Mouse (Mus musculus): Measurements from ENCODE around the gene Olfml2a. TPM values are rescaled to one million over a fixed set of nuclear protein-coding genes. Genes with fewer than 3 reads are reported as not detected.
A peak's percentile ranks its signal among the peaks of the same experiment; 100 is the strongest.

Olfml2a gene
- polyA plus RNA-seq, 1 experiment from 2014 or later, result 2.7 TPM

- no peaks in the 10 kb centered on the region for H3K9me3 ChIP-seq (replicated peaks; ENCODE audit: low read length)
- ATAC-seq (replicated peaks; ENCODE audit: low FRiP score, low read depth) (no peak), DNase-seq (ENCODE audit: low spot score) (no peak)
- H3K36me3 ChIP-seq (ENCODE audit: insufficient read depth, low read length), result no peaks in the 10 kb centered on the region
- H3K9ac ChIP-seq (ENCODE audit: low read depth, low read length), result no peak overlapping the region
- 36% methylated on average over 4 of the region's 4 CpGs for WGBS
- no peak overlapping the region for H3K4me3 ChIP-seq (replicated peaks; ENCODE audit: low read depth, low read length)
- no peak for TF ChIP-seq CTCF (IDR thresholded peaks at IDR 0.05; ENCODE audit: low read depth)
- H3K4me1 ChIP-seq (replicated peaks; ENCODE audit: insufficient read depth, low read length), result 0 out of 2 replicates have a peak, but pooled peaks cover 3% of the 10 kb centered on the region
- no peak overlapping the region for H3K27ac ChIP-seq
- H3K27me3 ChIP-seq (ENCODE audit: insufficient read depth, low read length), result no peaks in the 10 kb centered on the region
- H3K4me2 ChIP-seq (ENCODE audit: low read length), result no peak overlapping the region
Measured at GRCm38 (mm10) chr2:38914965-38915364, 16.8 kb upstream of the Olfml2a start.

DNA sequence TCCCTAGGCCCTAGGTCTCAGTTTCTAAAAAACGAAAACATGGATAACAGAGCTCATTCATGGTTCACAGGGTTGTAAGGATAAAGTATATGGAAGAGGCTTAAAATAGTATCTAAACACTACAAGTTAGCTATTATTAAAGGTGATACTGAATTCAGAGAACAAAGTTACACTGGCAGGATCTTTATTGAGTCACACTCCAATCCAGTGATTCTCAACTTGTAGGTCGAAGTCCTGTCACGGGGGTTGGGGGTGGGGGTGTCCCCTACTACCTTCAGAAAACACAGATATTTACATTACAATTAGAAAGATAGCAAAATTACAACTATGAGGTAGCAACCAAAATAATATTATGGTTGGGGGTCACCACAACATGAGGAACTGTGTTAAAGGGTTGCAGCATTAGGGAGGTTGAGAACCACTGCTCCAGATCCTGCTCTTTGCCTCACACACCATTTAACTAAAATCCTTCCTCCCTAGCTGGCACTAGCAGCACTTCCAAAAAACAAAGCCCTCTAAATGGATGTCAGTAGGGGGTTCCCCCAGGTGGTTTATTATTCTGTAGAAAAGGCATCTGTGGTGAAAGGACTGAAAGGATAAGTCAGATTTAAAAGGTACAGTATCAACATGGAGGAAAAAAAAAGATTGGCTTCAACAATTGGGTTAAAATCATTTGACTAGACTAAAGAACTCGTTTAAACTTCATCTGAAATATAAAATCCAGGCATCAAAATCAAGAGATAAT is 14.7 kb upstream of the Olfml2a start:
- Histone ChIP-seq H3K9me3 (replicated peaks; ENCODE audit: low read length) (no peaks in the 10 kb centered on the region), H3K4me3 (replicated peaks; ENCODE audit: low read depth, low read length) (no peak overlapping the region), H3K36me3 (ENCODE audit: insufficient read depth, low read length) (no peaks in the 10 kb centered on the region), H3K27ac (no peak overlapping the region), H3K27me3 (ENCODE audit: insufficient read depth, low read length) (no peaks in the 10 kb centered on the region), H3K4me1 (replicated peaks; ENCODE audit: insufficient read depth, low read length) (0 out of 2 replicates have a peak, but pooled peaks cover 3% of the 10 kb centered on the region), H3K4me2 (ENCODE audit: low read length) (no peak overlapping the region), H3K9ac (ENCODE audit: low read depth, low read length) (no peak overlapping the region)
- WGBS, result 55% methylated on average over 4 of the region's 4 CpGs
- ATAC-seq (replicated peaks; ENCODE audit: low FRiP score, low read depth) (no peak), DNase-seq (ENCODE audit: low spot score) (no peak)
- TF ChIP-seq CTCF (IDR thresholded peaks at IDR 0.05; ENCODE audit: low read depth), result no peak

DNA sequence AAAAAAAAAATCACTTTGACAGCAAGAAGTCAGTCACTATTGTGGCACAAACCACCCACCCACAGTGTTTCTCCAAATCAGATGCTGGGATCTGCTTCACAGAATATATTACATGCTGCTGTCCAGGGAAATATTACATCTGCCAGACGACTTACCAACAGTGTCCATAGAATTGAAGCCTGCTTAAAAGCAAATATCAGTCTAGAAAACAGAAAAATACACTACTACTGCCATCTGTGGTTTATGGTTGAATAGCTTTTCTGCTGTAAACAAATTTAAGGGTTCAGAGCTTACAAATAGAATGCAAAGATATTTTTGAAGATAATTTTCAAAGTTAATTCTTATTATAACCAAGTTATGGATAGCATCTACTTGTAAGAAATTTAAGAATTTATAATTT is 10.4 kb upstream of the Olfml2a start:
- Histone ChIP-seq H3K4me1 (replicated peaks; ENCODE audit: insufficient read depth, low read length) (no peaks in the 10 kb centered on the region; the same call in 1 of the 2 replicates), H3K4me3 (replicated peaks; ENCODE audit: low read depth, low read length) (no peak overlapping the region), H3K27ac (no peak overlapping the region), H3K9me3 (replicated peaks; ENCODE audit: low read length) (no peaks in the 10 kb centered on the region), H3K4me2 (ENCODE audit: low read length) (no peak overlapping the region), H3K9ac (ENCODE audit: low read depth, low read length) (no peak overlapping the region), H3K36me3 (ENCODE audit: insufficient read depth, low read length) (no peaks in the 10 kb centered on the region), H3K27me3 (ENCODE audit: insufficient read depth, low read length) (peaks cover 6% of the 10 kb centered on the region; the same call in 1 of the 2 replicates)
- DNase-seq (ENCODE audit: low spot score), result no peak
- 49% methylated on average over 1 of the region's 1 CpGs for WGBS
- no peak for TF ChIP-seq CTCF (IDR thresholded peaks at IDR 0.05; ENCODE audit: low read depth)
- ATAC-seq (replicated peaks; ENCODE audit: low FRiP score, low read depth), result no peak

GRCm38 (mm10) chr2:38923471-38923870 is 8.3 kb upstream of the Olfml2a start:
- H3K27ac ChIP-seq, result no peak overlapping the region
- ATAC-seq (replicated peaks; ENCODE audit: low FRiP score, low read depth), result no peak
- 34% methylated on average over 3 of the region's 3 CpGs for WGBS

GRCm38 (mm10) chr2:38923911-38924310 is 7.9 kb upstream of the Olfml2a start:
- Histone ChIP-seq H3K4me2 (ENCODE audit: low read length) (no peak overlapping the region), H3K4me1 (replicated peaks; ENCODE audit: insufficient read depth, low read length) (no peaks in the 10 kb centered on the region; the same call in 1 of the 2 replicates), H3K9me3 (replicated peaks; ENCODE audit: low read length) (no peaks in the 10 kb centered on the region), H3K36me3 (ENCODE audit: insufficient read depth, low read length) (no peaks in the 10 kb centered on the region), H3K27me3 (ENCODE audit: insufficient read depth, low read length) (peaks cover 6% of the 10 kb centered on the region; the same call in 1 of the 2 replicates), H3K4me3 (replicated peaks; ENCODE audit: low read depth, low read length) (no peak overlapping the region), H3K9ac (ENCODE audit: low read depth, low read length) (no peak overlapping the region), H3K27ac (no peak overlapping the region)
- ATAC-seq (replicated peaks; ENCODE audit: low FRiP score, low read depth), result no peak
- peak; percentile 32 for DNase-seq (ENCODE audit: low spot score)
- WGBS, result 56% methylated on average over 2 of the region's 2 CpGs
- TF ChIP-seq CTCF (IDR thresholded peaks at IDR 0.05; ENCODE audit: low read depth), result no peak

More at GRCm38 (mm10) chr2:38923471-38923870, 8.3 kb upstream of the Olfml2a start:
- H3K4me1 ChIP-seq (replicated peaks; ENCODE audit: insufficient read depth, low read length), result no peaks in the 10 kb centered on the region; the same call in 1 of the 2 replicates
- DNase-seq (ENCODE audit: low spot score), result peak; percentile 23
- H3K4me3 ChIP-seq (replicated peaks; ENCODE audit: low read depth, low read length), result no peak overlapping the region
- H3K36me3 ChIP-seq (ENCODE audit: insufficient read depth, low read length), result no peaks in the 10 kb centered on the region
- peaks cover 6% of the 10 kb centered on the region; the same call in 1 of the 2 replicates for H3K27me3 ChIP-seq (ENCODE audit: insufficient read depth, low read length)
- no peak overlapping the region for H3K9ac ChIP-seq (ENCODE audit: low read depth, low read length)
- H3K4me2 ChIP-seq (ENCODE audit: low read length), result no peak overlapping the region
- no peak for TF ChIP-seq CTCF (IDR thresholded peaks at IDR 0.05; ENCODE audit: low read depth)
- no peaks in the 10 kb centered on the region for H3K9me3 ChIP-seq (replicated peaks; ENCODE audit: low read length)

GRCm38 (mm10) chr2:38924571-38924970 is 7.2 kb upstream of the Olfml2a start:
- Histone ChIP-seq H3K4me1 (replicated peaks; ENCODE audit: insufficient read depth, low read length) (no peaks in the 10 kb centered on the region; the same call in 1 of the 2 replicates), H3K36me3 (ENCODE audit: insufficient read depth, low read length) (no peaks in the 10 kb centered on the region), H3K4me2 (ENCODE audit: low read length) (peak overlapping the region; percentile 96), H3K9me3 (replicated peaks; ENCODE audit: low read length) (no peaks in the 10 kb centered on the region), H3K4me3 (replicated peaks; ENCODE audit: low read depth, low read length) (peak overlapping the region; percentile 84), H3K27ac (no peak overlapping the region), H3K9ac (ENCODE audit: low read depth, low read length) (no peak overlapping the region), H3K27me3 (ENCODE audit: insufficient read depth, low read length) (peaks cover 6% of the 10 kb centered on the region; the same call in 1 of the 2 replicates)
- TF ChIP-seq CTCF (IDR thresholded peaks at IDR 0.05; ENCODE audit: low read depth), result no peak
- ATAC-seq (replicated peaks; ENCODE audit: low FRiP score, low read depth) (no peak), DNase-seq (ENCODE audit: low spot score) (peak; percentile 29)
- 14% methylated on average over 10 of the region's 10 CpGs for WGBS

Measured in kidney, postnatal 0 days (tissue).